Mouse (Mus musculus) spleen, adult 2 months (tissue): ENCODE data around the gene Atp5d.

Source experiments
- CTCF ChIP-seq: fragments of 200-500 bp; IDR thresholded peaks from 2 replicates; pipeline ENCODE4 v1.5.1; 2011; ENCODE audit warnings: mild to moderate bottlenecking, inconsistent platforms; ENCODE audit not compliant: insufficient read depth, insufficient read length, insufficient replicate concordance; ENCODE audit errors: extremely low read depth
- POLR2A ChIP-seq: fragments of 200-500 bp; IDR thresholded peaks from 2 replicates; pipeline ENCODE4 v1.6.1; 2011; ENCODE audit warnings: low read depth, low read length, inconsistent platforms

GRCm38 (mm10) chr10:80176270-80176834 lies 37.9 kb downstream of the Atp5d start:
- TF ChIP-seq CTCF (no peak), POLR2A (no peak)
